Mouse (Mus musculus) forebrain, embryonic 13.5 days (tissue): ENCODE data around the gene Fitm1. TPM values are rescaled to one million over a fixed set of nuclear protein-coding genes. Genes with fewer than 3 reads are reported as not detected.

Experiments used
- ATAC-seq: fragments of 200-750 bp; cut with Nextera tagmentation; 2 replicates; pipeline ENCODE4 v1.8.0; 2017
- H3K27ac ChIP-seq: fragments of 300-500 bp; sonication (generic); 2 replicates; pipeline ENCODE4 v1.5.1; 2015; ENCODE audit warnings: inconsistent platforms, mild to moderate bottlenecking, moderate library complexity
- H3K27me3 ChIP-seq: fragments of 300-500 bp; sonication (generic); 2 replicates; pipeline ENCODE4 v1.6.1; 2015; ENCODE audit warnings: mild to moderate bottlenecking, inconsistent platforms
- H3K36me3 ChIP-seq: fragments of 300-500 bp; sonication (generic); 2 replicates; pipeline ENCODE4 v1.6.1; 2015; ENCODE audit warnings: mild to moderate bottlenecking, inconsistent platforms; ENCODE audit not compliant: poor library complexity, severe bottlenecking
- H3K4me1 ChIP-seq: fragments of 300-500 bp; sonication (generic); 2 replicates; pipeline ENCODE4 v1.6.1; 2015; ENCODE audit warnings: inconsistent platforms
- H3K4me2 ChIP-seq: fragments of 300-500 bp; sonication (generic); 2 replicates; pipeline ENCODE4 v1.6.1; 2015; ENCODE audit warnings: inconsistent platforms, mild to moderate bottlenecking, moderate library complexity
- H3K4me3 ChIP-seq: fragments of 300-500 bp; sonication (generic); 2 replicates; pipeline ENCODE4 v1.5.1; 2015; ENCODE audit warnings: mild to moderate bottlenecking, inconsistent platforms
- H3K9ac ChIP-seq: fragments of 300-500 bp; sonication (generic); 2 replicates; pipeline ENCODE4 v1.6.1; 2015; ENCODE audit warnings: mild to moderate bottlenecking, inconsistent platforms
- H3K9me3 ChIP-seq: fragments of 300-500 bp; sonication (generic); replicated peaks from 2 replicates; pipeline ENCODE4 v1.6.1; 2016; ENCODE audit warnings: inconsistent platforms
- WGBS: fragments of 180-500 bp; shearing (Covaris S2); methylation state at CpG from one replicate; pipeline ENCODE4 v1.1.7; 2015; 5-methylcytosine and 5-hydroxymethylcytosine counted together
- polyA plus RNA-seq: library from polyadenylated mRNA; unstranded; fragments of >200 nt; fragmentation: Nextera tagmentation; extraction: Ambion mirVana; gene quantifications from 2 replicates; pipeline ENCODE4 v1.2.1, GENCODE M21; 2015

Fitm1 gene
- polyA plus RNA-seq, 1 experiment from 2014 or later: not detected

- no peak for ATAC-seq
- Histone ChIP-seq H3K4me3 (no peak overlapping the region), H3K36me3 (peaks cover 24% of the 10 kb centered on the region), H3K4me2 (no peak overlapping the region), H3K27ac (no peak overlapping the region), H3K4me1 (peaks cover 25% of the 10 kb centered on the region), H3K9ac (no peak overlapping the region), H3K9me3 (no peaks in the 10 kb centered on the region), H3K27me3 (no peaks in the 10 kb centered on the region)
- WGBS: 97% methylated on average over 2 of the region's 2 CpGs
Measured at GRCm38 (mm10) chr14:55586149-55586548, 10.7 kb downstream of the Fitm1 start.

DNA sequence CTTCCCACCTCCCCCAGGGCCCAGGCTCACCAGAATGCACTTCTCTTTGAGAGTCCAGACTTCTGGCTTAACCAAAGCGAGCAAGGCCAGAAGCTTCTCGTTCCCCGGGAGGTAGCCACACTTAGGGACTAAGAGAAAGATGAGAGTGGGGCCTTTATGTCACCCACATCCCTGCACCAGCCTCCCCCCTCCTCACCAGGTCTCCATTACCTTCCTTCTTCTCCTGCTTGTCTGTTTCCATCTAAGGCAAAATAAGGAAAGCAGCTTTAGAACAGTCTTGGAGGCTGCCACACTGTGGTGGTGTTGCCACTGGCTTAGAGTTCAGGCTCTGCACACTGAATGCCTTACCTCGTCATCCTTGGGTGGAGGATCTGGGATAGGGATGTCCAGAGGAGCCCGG lies 13.9 kb downstream of the Fitm1 start:
- no peaks in the 10 kb centered on the region for H3K27me3 ChIP-seq
- H3K4me2 ChIP-seq: no peak overlapping the region
- H3K36me3 ChIP-seq: peaks cover 17% of the 10 kb centered on the region
- H3K9ac ChIP-seq: 0 out of 2 replicates have a peak overlapping the region, but pooled peaks have one; percentile 21
- H3K4me1 ChIP-seq: peaks cover 43% of the 10 kb centered on the region
- no peaks in the 10 kb centered on the region for H3K9me3 ChIP-seq
- no peak overlapping the region for H3K27ac ChIP-seq
- 88% methylated on average over 5 of the region's 5 CpGs for WGBS
- ATAC-seq: no peak
- no peak overlapping the region for H3K4me3 ChIP-seq

GRCm38 (mm10) chr14:55589771-55590448 lies 14.5 kb downstream of the Fitm1 start:
- peak overlapping the region; percentile 92 for H3K4me2 ChIP-seq
- no peaks in the 10 kb centered on the region for H3K9me3 ChIP-seq
- WGBS: 89% methylated on average over 11 of the region's 11 CpGs
- H3K9ac ChIP-seq: peak overlapping the region; percentile 89
- peaks cover 23% of the 10 kb centered on the region for H3K36me3 ChIP-seq
- H3K4me3 ChIP-seq: peak overlapping the region; percentile 92
- H3K27me3 ChIP-seq: no peaks in the 10 kb centered on the region
- ATAC-seq: no peak
- H3K4me1 ChIP-seq: peaks cover 36% of the 10 kb centered on the region
- H3K27ac ChIP-seq: peak overlapping the region; percentile 94; the same call in 1 of the 2 replicates

GRCm38 (mm10) chr14:55590748-55591330 lies 15.4 kb downstream of the Fitm1 start, which contains the start of gene Psme2:
Gene Psme2 (minus strand): TSS chr14:55591113.
- WGBS: under 1% methylated on average over 22 of the region's 22 CpGs
- Histone ChIP-seq H3K9ac (peak within 1 kb of the TSS; percentile 89), H3K4me3 (peak within 1 kb of the TSS; percentile 92), H3K36me3 (peaks cover 32% of the 10 kb centered on the region), H3K4me2 (peak within 1 kb of the TSS; percentile 92), H3K9me3 (no peaks in the 10 kb centered on the region), H3K27ac (peak within 1 kb of the TSS; percentile 94), H3K27me3 (no peaks in the 10 kb centered on the region), H3K4me1 (peaks cover 32% of the 10 kb centered on the region)
- peak; percentile 96 for ATAC-seq

GRCm38 (mm10) chr14:55591331-55591891 lies 16.0 kb downstream of the Fitm1 start, which contains the start of gene Rnf31:
Gene Rnf31 (plus strand): TSS chr14:55591708.
- ATAC-seq: peak; percentile 90
- H3K36me3 ChIP-seq: peaks cover 38% of the 10 kb centered on the region
- H3K27ac ChIP-seq: peak within 1 kb of the TSS; percentile 94
- peak within 1 kb of the TSS; percentile 92 for H3K4me3 ChIP-seq
- H3K9me3 ChIP-seq: no peaks in the 10 kb centered on the region
- peaks cover 32% of the 10 kb centered on the region for H3K4me1 ChIP-seq
- no peaks in the 10 kb centered on the region for H3K27me3 ChIP-seq
- WGBS: under 1% methylated on average over 33 of the region's 33 CpGs
- H3K9ac ChIP-seq: peak within 1 kb of the TSS; percentile 89
- peak within 1 kb of the TSS; percentile 92 for H3K4me2 ChIP-seq

DNA sequence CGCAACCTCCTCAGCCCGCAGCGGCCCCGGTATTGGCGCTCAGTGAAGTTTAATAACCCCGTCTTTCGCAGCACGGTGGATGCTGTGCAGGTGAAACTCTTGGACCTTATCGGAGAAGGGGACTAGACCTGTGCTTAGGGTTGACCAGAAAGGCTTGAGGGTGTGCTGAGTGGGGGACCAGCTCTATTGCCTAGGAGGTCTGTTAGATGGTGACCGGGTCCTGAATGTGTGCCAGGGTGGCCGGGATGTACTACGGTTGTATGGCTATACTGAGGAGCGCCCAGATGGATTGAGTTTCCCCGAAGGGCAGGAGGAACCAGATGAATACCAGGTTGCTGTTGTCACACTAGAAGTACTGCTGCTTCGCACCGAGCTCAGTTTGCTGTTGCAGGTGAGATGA lies 16.8 kb downstream of the Fitm1 start:
- Histone ChIP-seq H3K4me1 (peaks cover 32% of the 10 kb centered on the region), H3K4me3 (peak overlapping the region; percentile 92), H3K36me3 (peaks cover 40% of the 10 kb centered on the region), H3K4me2 (peak overlapping the region; percentile 92), H3K27ac (no peak overlapping the region), H3K27me3 (no peaks in the 10 kb centered on the region), H3K9me3 (no peaks in the 10 kb centered on the region), H3K9ac (peak overlapping the region; percentile 89)
- WGBS: 8% methylated on average over 16 of the region's 16 CpGs
- ATAC-seq: no peak

DNA sequence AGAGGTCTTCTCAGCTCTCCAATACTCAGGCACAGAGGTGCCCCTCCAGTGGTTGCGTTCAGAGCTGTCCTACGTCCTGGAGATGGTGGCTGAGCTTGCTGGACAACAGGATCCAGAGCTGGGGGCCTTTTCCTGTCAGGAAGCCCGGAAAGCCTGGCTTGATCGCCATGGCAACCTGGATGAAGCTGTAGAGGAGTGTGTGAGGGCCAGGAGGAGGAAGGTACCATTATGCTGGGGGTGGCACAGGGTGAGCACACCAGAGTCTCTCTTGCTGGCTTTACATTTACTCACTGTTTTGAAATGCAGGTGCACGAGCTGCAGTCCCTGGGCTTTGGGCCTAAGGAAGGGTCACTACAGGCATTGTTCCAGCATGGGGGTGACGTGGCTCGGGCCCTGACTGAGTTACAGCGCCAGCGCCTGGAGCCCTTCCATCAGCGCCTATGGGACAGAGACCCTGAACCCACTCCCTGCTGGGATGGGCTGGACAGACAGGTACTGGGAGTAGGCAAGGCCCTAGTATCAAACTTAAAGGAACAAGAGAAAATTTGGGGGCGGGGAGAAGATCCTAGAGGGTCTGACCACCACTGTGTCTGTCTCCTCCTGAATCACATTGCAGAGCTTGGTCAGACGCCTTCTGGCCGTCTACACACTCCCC lies 20.7 kb downstream of the Fitm1 start:
- 75% methylated on average over 13 of the region's 13 CpGs for WGBS

GRCm38 (mm10) chr14:55598521-55599390 lies 23.3 kb downstream of the Fitm1 start:
- H3K27ac ChIP-seq: no peak overlapping the region
- H3K36me3 ChIP-seq: peaks cover 93% of the 10 kb centered on the region
- H3K4me3 ChIP-seq: no peak overlapping the region
- peaks cover under 1% of the 10 kb centered on the region; the same call in 1 of the 2 replicates for H3K4me1 ChIP-seq
- 96% methylated on average over 21 of the region's 21 CpGs for WGBS
- H3K27me3 ChIP-seq: no peaks in the 10 kb centered on the region
- H3K9me3 ChIP-seq: no peaks in the 10 kb centered on the region
- no peak overlapping the region for H3K4me2 ChIP-seq
- no peak for ATAC-seq
- H3K9ac ChIP-seq: no peak overlapping the region

More for the DNA sequence above, 20.7 kb downstream of the Fitm1 start:
- no peak overlapping the region for H3K4me3 ChIP-seq
- H3K27ac ChIP-seq: no peak overlapping the region
- H3K27me3 ChIP-seq: no peaks in the 10 kb centered on the region
- no peak overlapping the region for H3K4me2 ChIP-seq
- H3K9me3 ChIP-seq: no peaks in the 10 kb centered on the region
- peaks cover 18% of the 10 kb centered on the region for H3K4me1 ChIP-seq
- no peak overlapping the region; the same call in 1 of the 2 replicates for H3K9ac ChIP-seq
- H3K36me3 ChIP-seq: peaks cover 67% of the 10 kb centered on the region
- no peak for ATAC-seq

DNA sequence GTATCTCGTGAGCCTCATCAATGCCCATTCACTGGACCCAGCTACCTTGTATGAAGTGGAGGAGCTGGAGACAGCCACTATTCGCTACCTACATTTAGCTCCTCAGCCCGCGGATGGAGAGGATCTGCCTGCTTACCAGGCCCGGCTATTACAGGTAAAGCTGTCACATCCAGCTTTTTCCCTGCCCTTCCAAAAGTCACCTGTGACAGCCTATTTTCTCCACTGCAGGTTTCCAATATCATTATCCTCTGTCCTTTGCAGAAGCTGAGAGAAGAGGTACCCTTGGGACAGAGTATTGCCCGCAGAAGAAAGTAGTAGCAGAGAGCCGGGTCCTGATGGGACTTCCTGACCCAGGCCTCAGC lies 27.8 kb downstream of the Fitm1 start, which contains the start of gene Irf9:
TSS of gene Irf9 (plus strand) at position 301 of the 362 bp plus-strand sequence.
- Histone ChIP-seq H3K4me2 (peak within 1 kb of the TSS; percentile 52), H3K36me3 (peaks cover 87% of the 10 kb centered on the region), H3K4me3 (peak within 1 kb of the TSS; percentile 27), H3K27me3 (no peaks in the 10 kb centered on the region), H3K4me1 (no peaks in the 10 kb centered on the region; the same call in 1 of the 2 replicates), H3K27ac (0 out of 2 replicates have a peak within 1 kb of the TSS, but pooled peaks have one; percentile 14), H3K9ac (peak within 1 kb of the TSS; percentile 43; the same call in 1 of the 2 replicates), H3K9me3 (no peaks in the 10 kb centered on the region)
- WGBS: 89% methylated on average over 7 of the region's 7 CpGs
- no peak for ATAC-seq

DNA sequence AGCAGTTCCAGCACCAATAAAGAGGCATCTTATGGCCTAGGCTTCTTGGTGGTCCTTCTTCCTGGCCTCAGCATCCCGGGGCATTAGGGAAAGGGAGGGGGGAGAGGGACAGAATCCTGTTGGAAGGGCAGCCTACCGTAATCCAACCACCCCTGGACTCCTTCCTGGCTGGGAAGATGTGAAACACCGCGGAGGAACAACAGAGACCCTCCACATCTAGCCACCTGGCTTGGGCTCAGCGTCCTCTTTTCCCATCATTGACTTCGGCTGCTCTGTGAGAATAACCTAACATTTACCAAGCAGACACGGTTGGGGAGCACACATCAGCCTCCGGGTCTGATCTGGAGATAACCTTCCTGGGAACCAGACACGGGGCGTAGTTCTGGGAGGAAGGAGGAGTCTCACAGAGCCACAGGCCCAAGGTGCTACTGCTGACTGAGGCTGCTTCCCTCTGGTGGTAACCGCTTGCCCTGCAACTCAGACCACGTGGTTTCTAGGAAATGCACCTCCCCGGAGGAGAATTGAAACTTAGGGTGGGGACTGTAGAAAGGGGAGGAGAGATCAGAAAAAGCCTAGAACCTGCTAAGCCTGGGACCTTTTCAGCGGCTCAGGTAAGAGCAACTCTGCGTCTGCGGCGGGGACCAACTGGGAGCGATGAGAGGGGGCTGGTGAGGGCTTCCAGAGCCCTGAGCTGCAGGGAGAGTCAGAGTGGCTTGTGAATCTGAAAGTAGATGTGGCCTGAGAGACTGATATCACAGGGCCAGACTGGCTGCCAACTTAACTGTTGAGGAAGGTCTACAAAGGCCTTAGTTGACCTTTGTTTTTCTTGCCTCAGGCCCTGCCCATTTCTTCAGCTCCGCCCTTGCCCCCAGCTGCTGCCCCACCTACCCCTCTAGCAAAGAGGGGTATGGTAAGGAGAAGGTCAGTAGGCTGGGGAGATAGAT lies 28.5 kb downstream of the Fitm1 start:
- Histone ChIP-seq H3K4me3 (peak overlapping the region; percentile 27), H3K27me3 (no peaks in the 10 kb centered on the region), H3K4me1 (no peaks in the 10 kb centered on the region; the same call in 1 of the 2 replicates), H3K27ac (0 out of 2 replicates have a peak overlapping the region, but pooled peaks have one; percentile 14), H3K36me3 (peaks cover 87% of the 10 kb centered on the region), H3K9me3 (no peaks in the 10 kb centered on the region), H3K9ac (peak overlapping the region; percentile 43; the same call in 1 of the 2 replicates), H3K4me2 (peak overlapping the region; percentile 52)
- ATAC-seq: peak; percentile 91
- WGBS: 19% methylated on average over 19 of the region's 19 CpGs
